In genomic region chrX:8075104-8075503, GRCm38 (mm10) we compare ENCODE assay signal across 7 mouse cellular contexts. TPM values are rescaled to one million over a fixed set of nuclear protein-coding genes. Genes with fewer than 3 reads are reported as not detected.
A peak's percentile ranks its signal among the peaks of the same experiment; 100 is the strongest.
DNase-seq lines count a peak whose midpoint lies in the region; ATAC-seq and TF ChIP-seq lines count a peak whose summit lies in the region.

No protein-coding gene starts in this region.

- H3K4me2 ChIP-seq in lung, postnatal 0 days (replicated peaks; ENCODE audit: low read depth, low read length) = peak overlapping the region; percentile 55
- peak overlapping the region; percentile 40 for H3K4me2 ChIP-seq in limb, embryonic 15.5 days
- peak overlapping the region; percentile 49 for H3K4me2 ChIP-seq in stomach, embryonic 15.5 days

- no peak for TF ChIP-seq CTCF in lung, postnatal 0 days (IDR thresholded peaks at IDR 0.05)

- no peak; the same call in 1 of the 2 replicates for ATAC-seq in lung, postnatal 0 days
- no peak for ATAC-seq in limb, embryonic 15.5 days (ENCODE audit: insufficient number of reproducible peaks, low FRiP score, low TSS enrichment, low read depth)
- ATAC-seq in stomach, embryonic 15.5 days (ENCODE audit: insufficient read depth, low FRiP score, low read depth) = 0 out of 2 replicates have a peak, but pooled peaks have one; percentile 8

- H3K36me3 ChIP-seq in lung, postnatal 0 days (ENCODE audit: insufficient read depth, low read length) = no peaks in the 10 kb centered on the region
- peaks cover 25% of the 10 kb centered on the region for H3K36me3 ChIP-seq in forebrain, embryonic 10.5 days (replicated peaks)
- peaks cover 8% of the 10 kb centered on the region for H3K36me3 ChIP-seq in limb, embryonic 15.5 days
- no peaks in the 10 kb centered on the region for H3K36me3 ChIP-seq in stomach, embryonic 15.5 days

- H3K9ac ChIP-seq in lung, postnatal 0 days (replicated peaks; ENCODE audit: low read depth) = no peak overlapping the region; the same call in 1 of the 2 replicates
- H3K9ac ChIP-seq in limb, embryonic 15.5 days = no peak overlapping the region
- H3K9ac ChIP-seq in stomach, embryonic 15.5 days = no peak overlapping the region

- H3K4me1 ChIP-seq in lung, postnatal 0 days (ENCODE audit: insufficient read depth, low read depth, low read length) = no peaks in the 10 kb centered on the region
- H3K4me1 ChIP-seq in forebrain, embryonic 10.5 days = peaks cover 5% of the 10 kb centered on the region
- no peaks in the 10 kb centered on the region for H3K4me1 ChIP-seq in limb, embryonic 15.5 days
- no peaks in the 10 kb centered on the region for H3K4me1 ChIP-seq in stomach, embryonic 15.5 days

- 31% methylated on average over 3 of the region's 3 CpGs for WGBS in lung, postnatal 0 days
- WGBS in forebrain, embryonic 10.5 days = 20% methylated on average over 3 of the region's 3 CpGs
- 29% methylated on average over 3 of the region's 3 CpGs for WGBS in limb, embryonic 15.5 days
- 37% methylated on average over 3 of the region's 3 CpGs for WGBS in stomach, embryonic 15.5 days

- H3K9me3 ChIP-seq in lung, postnatal 0 days (ENCODE audit: low read length) = no peaks in the 10 kb centered on the region
- H3K9me3 ChIP-seq in forebrain, embryonic 10.5 days = no peaks in the 10 kb centered on the region; the same call in 1 of the 2 replicates
- no peaks in the 10 kb centered on the region for H3K9me3 ChIP-seq in limb, embryonic 15.5 days
- no peaks in the 10 kb centered on the region for H3K9me3 ChIP-seq in stomach, embryonic 15.5 days

- no peak for TF ChIP-seq EP300 in lung, postnatal 0 days (IDR thresholded peaks at IDR 0.05)

- peak overlapping the region; percentile 38 for H3K4me3 ChIP-seq in lung, postnatal 0 days (ENCODE audit: low read depth, low read length)
- peak overlapping the region; percentile 64 for H3K4me3 ChIP-seq in forebrain, embryonic 10.5 days
- H3K4me3 ChIP-seq in limb, embryonic 15.5 days = peak overlapping the region; percentile 60
- peak overlapping the region; percentile 57 for H3K4me3 ChIP-seq in stomach, embryonic 15.5 days (replicated peaks)

- DNase-seq in lung, postnatal 0 days (ENCODE audit: low spot score) = no peak
- DNase-seq in lung, postnatal 25 days (ENCODE audit: low spot score) = no peak
- no peak for DNase-seq in forebrain, embryonic 10.5 days (ENCODE audit: extremely low spot score, low spot score)
- DNase-seq in layer of hippocampus, postnatal 10 days (ENCODE audit: low spot score in 2 of 2) = no peak
- DNase-seq in embryo, embryonic 11 days = no peak

- peak overlapping the region; percentile 20; the same call in 1 of the 2 replicates for H3K27ac ChIP-seq in lung, postnatal 0 days (ENCODE audit: low read length)
- H3K27ac ChIP-seq in forebrain, embryonic 10.5 days = peak overlapping the region; percentile 94
- peak overlapping the region; percentile 57 for H3K27ac ChIP-seq in limb, embryonic 15.5 days
- no peak overlapping the region for H3K27ac ChIP-seq in stomach, embryonic 15.5 days

- H3K27me3 ChIP-seq in lung, postnatal 0 days (replicated peaks; ENCODE audit: insufficient read depth, low read length) = no peaks in the 10 kb centered on the region
- H3K27me3 ChIP-seq in forebrain, embryonic 10.5 days (ENCODE audit: poor library complexity, severe bottlenecking) = no peaks in the 10 kb centered on the region
- no peaks in the 10 kb centered on the region for H3K27me3 ChIP-seq in limb, embryonic 15.5 days
- no peaks in the 10 kb centered on the region for H3K27me3 ChIP-seq in stomach, embryonic 15.5 days (replicated peaks)

RNA-seq across cellular contexts. Expression of gene Suv39h1, which starts 0.5 kb away (rescaled TPM):
- polyA plus RNA-seq in lung, postnatal 0 days (2015; fragmentation: Nextera tagmentation; extraction: Ambion mirVana) = 13.2 and 13.6 TPM in 2 replicates
- polyA plus RNA-seq in forebrain, embryonic 10.5 days (2016; fragmentation: Nextera tagmentation; extraction: Ambion mirVana) = 106 and 109 TPM in 2 replicates
- 47.3 and 48.7 TPM in 2 replicates for polyA plus RNA-seq in limb, embryonic 15.5 days (2015; fragmentation: Nextera tagmentation; extraction: Ambion mirVana)
- polyA plus RNA-seq in stomach, embryonic 15.5 days (2015; fragmentation: Nextera tagmentation; extraction: Ambion mirVana) = 46.3 and 47.4 TPM in 2 replicates
- total RNA-seq in layer of hippocampus, postnatal 10 days (2021) = 10 to 100 TPM; 30.4 to 30.7 TPM

RNA-seq across cellular contexts. Expression of gene Was, which starts 15.2 kb away (rescaled TPM):
- polyA plus RNA-seq in lung, postnatal 0 days (2015; fragmentation: Nextera tagmentation; extraction: Ambion mirVana) = 0.90 and 1.2 TPM in 2 replicates
- 0.14 and 0.17 TPM in 2 replicates for polyA plus RNA-seq in forebrain, embryonic 10.5 days (2016; fragmentation: Nextera tagmentation; extraction: Ambion mirVana)
- 0.97 and 1.00 TPM in 2 replicates for polyA plus RNA-seq in limb, embryonic 15.5 days (2015; fragmentation: Nextera tagmentation; extraction: Ambion mirVana)
- polyA plus RNA-seq in stomach, embryonic 15.5 days (2015; fragmentation: Nextera tagmentation; extraction: Ambion mirVana) = 0.48 and 1.2 TPM in 2 replicates
- total RNA-seq in layer of hippocampus, postnatal 10 days (2021) = 1 to 10 TPM; 1.2 to 1.7 TPM

RNA-seq across cellular contexts. Expression of gene Glod5, which starts 56.8 kb away (rescaled TPM):
- 0.68 TPM in 1 of 2 replicates, not detected in the other for polyA plus RNA-seq in lung, postnatal 0 days (2015; fragmentation: Nextera tagmentation; extraction: Ambion mirVana)
- polyA plus RNA-seq in forebrain, embryonic 10.5 days (2016; fragmentation: Nextera tagmentation; extraction: Ambion mirVana) = not detected in 2 replicates
- not detected in 2 replicates for polyA plus RNA-seq in limb, embryonic 15.5 days (2015; fragmentation: Nextera tagmentation; extraction: Ambion mirVana)
- polyA plus RNA-seq in stomach, embryonic 15.5 days (2015; fragmentation: Nextera tagmentation; extraction: Ambion mirVana) = 1.2 and 1.3 TPM in 2 replicates
- total RNA-seq in layer of hippocampus, postnatal 10 days (2021) = 1 to 10 TPM in 1 of 2 experiments, under 1 TPM in 1; 0.78 to 1.2 TPM

RNA-seq across cellular contexts. Expression of gene Wdr13, which starts 57.6 kb away (rescaled TPM):
- polyA plus RNA-seq in lung, postnatal 0 days (2015; fragmentation: Nextera tagmentation; extraction: Ambion mirVana) = 18.4 and 18.9 TPM in 2 replicates
- polyA plus RNA-seq in forebrain, embryonic 10.5 days (2016; fragmentation: Nextera tagmentation; extraction: Ambion mirVana) = 23.7 and 24.4 TPM in 2 replicates
- polyA plus RNA-seq in limb, embryonic 15.5 days (2015; fragmentation: Nextera tagmentation; extraction: Ambion mirVana) = 20.3 and 21.3 TPM in 2 replicates
- polyA plus RNA-seq in stomach, embryonic 15.5 days (2015; fragmentation: Nextera tagmentation; extraction: Ambion mirVana) = 24.1 and 27.3 TPM in 2 replicates
- 100 to 1,000 TPM; 219 to 231 TPM for total RNA-seq in layer of hippocampus, postnatal 10 days (2021)
